12 mouse cellular contexts compared by ENCODE assay signal in genomic region chr6:71260051-71260640, GRCm38 (mm10). TPM values are rescaled to one million over a fixed set of nuclear protein-coding genes. Genes with fewer than 3 reads are reported as not detected.
DNase-seq lines count a peak whose midpoint lies in the region; ATAC-seq and TF ChIP-seq lines count a peak whose summit lies in the region.
"Had no signal": no experiment of that assay in that cellular context is flagged by ENCODE, and none has a peak within 500 bp of the region (broad histone marks: within the 10 kb centered on the region; RNA-seq: fewer than 3 reads in every experiment).

No protein-coding gene starts in this region.

- H3K4me2 ChIP-seq in midbrain, embryonic 14.5 days (ENCODE audit: low read length): no peak overlapping the region
- H3K4me2 ChIP-seq in midbrain, embryonic 16.5 days (ENCODE audit: low read length): no peak overlapping the region
- H3K4me2 ChIP-seq in intestine, embryonic 15.5 days (replicated peaks): no peak overlapping the region
- H3K4me2 ChIP-seq in myocyte (ENCODE audit: low read depth): peak overlapping the region; percentile 84
- H3K4me2 ChIP-seq: lung, embryonic 15.5 days had no signal

- TF ChIP-seq POLR2A in myocyte (IDR thresholded peaks at IDR 0.05; ENCODE audit: insufficient read length, low read depth): no peak

- H3K9me3 ChIP-seq in heart, embryonic 10.5 days: no peaks in the 10 kb centered on the region
- H3K9me3 ChIP-seq in midbrain, embryonic 14.5 days (ENCODE audit: control insufficient read depth, low read length): no peaks in the 10 kb centered on the region
- H3K9me3 ChIP-seq in midbrain, embryonic 16.5 days (replicated peaks; ENCODE audit: control insufficient read depth, low read length, poor library complexity, severe bottlenecking): no peaks in the 10 kb centered on the region
- no peaks in the 10 kb centered on the region for H3K9me3 ChIP-seq in intestine, embryonic 15.5 days
- H3K9me3 ChIP-seq: lung, embryonic 15.5 days had no signal

- intact Hi-C loops in left cerebral cortex, postnatal 10 days (cut with DNase I): loop anchor here (5.0 kb wide), 1 partner anchor 93 kb away; no protein-coding TSS in a partner anchor

- WGBS in heart, embryonic 10.5 days: 17% methylated on average over 6 of the region's 6 CpGs
- 59% methylated on average over 6 of the region's 6 CpGs for WGBS in midbrain, embryonic 14.5 days
- 49% methylated on average over 6 of the region's 6 CpGs for WGBS in midbrain, embryonic 16.5 days
- 40% methylated on average over 6 of the region's 6 CpGs for WGBS in intestine, embryonic 15.5 days

- peak overlapping the region; percentile 64 for H3K4me3 ChIP-seq in heart, embryonic 10.5 days
- no peak overlapping the region for H3K4me3 ChIP-seq in midbrain, embryonic 14.5 days (replicated peaks; ENCODE audit: low read depth, low read length)
- no peak overlapping the region for H3K4me3 ChIP-seq in midbrain, embryonic 16.5 days (ENCODE audit: low read depth, low read length)
- no peak overlapping the region for H3K4me3 ChIP-seq in intestine, embryonic 15.5 days (replicated peaks)
- peak overlapping the region; percentile 29 for H3K4me3 ChIP-seq in myocyte
- H3K4me3 ChIP-seq: lung, embryonic 15.5 days had no signal

- peaks cover 26% of the 10 kb centered on the region for H3K36me3 ChIP-seq in heart, embryonic 10.5 days
- H3K36me3 ChIP-seq in midbrain, embryonic 14.5 days (ENCODE audit: control insufficient read depth, insufficient read depth, low read length): no peaks in the 10 kb centered on the region
- no peaks in the 10 kb centered on the region for H3K36me3 ChIP-seq in midbrain, embryonic 16.5 days (ENCODE audit: control insufficient read depth, insufficient read depth, low read length)
- no peaks in the 10 kb centered on the region for H3K36me3 ChIP-seq in intestine, embryonic 15.5 days
- H3K36me3 ChIP-seq in myocyte (ENCODE audit: control insufficient read depth, insufficient read depth): no peaks in the 10 kb centered on the region
- H3K36me3 ChIP-seq: lung, embryonic 15.5 days had no signal

- peak overlapping the region; percentile 90 for H3K27ac ChIP-seq in heart, embryonic 10.5 days
- H3K27ac ChIP-seq in midbrain, embryonic 14.5 days (replicated peaks; ENCODE audit: low read depth, low read length): no peak overlapping the region
- H3K27ac ChIP-seq in midbrain, embryonic 16.5 days (ENCODE audit: low read length): no peak overlapping the region
- no peak overlapping the region for H3K27ac ChIP-seq in intestine, embryonic 15.5 days
- H3K27ac ChIP-seq: lung, embryonic 15.5 days had no signal

- peaks cover 40% of the 10 kb centered on the region for H3K4me1 ChIP-seq in heart, embryonic 10.5 days
- no peaks in the 10 kb centered on the region for H3K4me1 ChIP-seq in midbrain, embryonic 14.5 days (ENCODE audit: control insufficient read depth, insufficient read depth, low read length)
- H3K4me1 ChIP-seq in midbrain, embryonic 16.5 days (ENCODE audit: control insufficient read depth, insufficient read depth, low read length): no peaks in the 10 kb centered on the region
- no peaks in the 10 kb centered on the region for H3K4me1 ChIP-seq in intestine, embryonic 15.5 days (replicated peaks)
- H3K4me1 ChIP-seq: lung, embryonic 15.5 days had no signal

- H3K79me2 ChIP-seq in myocyte (ENCODE audit: control insufficient read depth, insufficient read depth): peaks cover 20% of the 10 kb centered on the region

- H3K27me3 ChIP-seq in heart, embryonic 10.5 days (ENCODE audit: insufficient read depth, poor library complexity, severe bottlenecking): no peaks in the 10 kb centered on the region
- no peaks in the 10 kb centered on the region for H3K27me3 ChIP-seq in midbrain, embryonic 14.5 days (ENCODE audit: control insufficient read depth, insufficient read depth, low read length)
- H3K27me3 ChIP-seq in midbrain, embryonic 16.5 days (ENCODE audit: control insufficient read depth, insufficient read depth, low read depth, low read length): no peaks in the 10 kb centered on the region
- H3K27me3 ChIP-seq in intestine, embryonic 15.5 days (replicated peaks): no peaks in the 10 kb centered on the region
- H3K27me3 ChIP-seq in myocyte (ENCODE audit: control insufficient read depth, insufficient read depth, insufficient read length): no peaks in the 10 kb centered on the region
- H3K27me3 ChIP-seq: lung, embryonic 15.5 days had no signal

- no peak overlapping the region for H3K9ac ChIP-seq in midbrain, embryonic 14.5 days (replicated peaks; ENCODE audit: low read length)
- H3K9ac ChIP-seq in midbrain, embryonic 16.5 days (ENCODE audit: low read depth, low read length): no peak overlapping the region
- no peak overlapping the region for H3K9ac ChIP-seq in intestine, embryonic 15.5 days
- H3K9ac ChIP-seq: lung, embryonic 15.5 days had no signal

- no peak for ATAC-seq in midbrain, embryonic 14.5 days (ENCODE audit: low FRiP score, low TSS enrichment)
- ATAC-seq in midbrain, embryonic 16.5 days: no peak
- ATAC-seq in intestine, embryonic 15.5 days: peak; percentile 59; the same call in 1 of the 2 replicates

- H3ac ChIP-seq in myocyte (ENCODE audit: control insufficient read depth, insufficient read length): no peak overlapping the region

- DNase-seq in heart, embryonic 10.5 days (ENCODE audit: low spot score): peak; percentile 79
- DNase-seq in heart, adult 8-10 months (ENCODE audit: low spot score): no peak
- peak; percentile 1 for DNase-seq in midbrain, embryonic 14.5 days
- no peak for DNase-seq in left cerebral cortex, adult 8-10 months (ENCODE audit: low spot score in 2 of 2)
- no peak for DNase-seq in left cerebral cortex, postnatal 10 days (ENCODE audit: extremely low spot score in 1 of 2, low spot score in 2 of 2)
- DNase-seq: cerebellum, adult 11 months; kidney, adult 18-20 months; right cerebral cortex, postnatal 14 days had no signal

TF ChIP-seq in myocyte, 11 proteins besides CTCF, POLR2A, EP300 and RAD21:
- TF ChIP-seq SRF (IDR thresholded peaks at IDR 0.05; ENCODE audit: control insufficient read depth, insufficient read length, low read depth) (no peak), MYOD1 (IDR thresholded peaks at IDR 0.05; ENCODE audit: control insufficient read depth in 1 of 3, insufficient read length in 2 of 3, low read depth in 2 of 3) (peak in 1 of 3 experiments; percentile 40), POLR2AphosphoS2 (IDR thresholded peaks at IDR 0.05; ENCODE audit: insufficient read length, low read depth) (no peak), MYOG (IDR thresholded peaks at IDR 0.05; ENCODE audit: control insufficient read depth in 1 of 3, insufficient read depth in 1 of 3, insufficient read length in 2 of 3, low read depth in 2 of 3) (peak in 1 of 3 experiments; percentile 62), CEBPB (IDR thresholded peaks at IDR 0.05; ENCODE audit: insufficient read depth, poor library complexity, severe bottlenecking) (no peak)

RNA-seq across cellular contexts. Expression of gene Krcc1, which starts 11.3 kb away (rescaled TPM):
- polyA plus RNA-seq in heart, embryonic 10.5 days (2016; fragmentation: Nextera tagmentation; extraction: Ambion mirVana): 53.5 and 55.5 TPM in 2 replicates
- total RNA-seq in heart, adult 8-10 months (2022): 10 to 100 TPM; 49.5 to 61.3 (median 54.1) TPM
- polyA plus RNA-seq in midbrain, embryonic 14.5 days (2014; fragmentation: Nextera tagmentation; extraction: Ambion mirVana): 17.0 and 19.0 TPM in 2 replicates
- 15.0 and 17.0 TPM in 2 replicates for polyA plus RNA-seq in midbrain, embryonic 16.5 days (2015; fragmentation: Nextera tagmentation; extraction: Ambion mirVana)
- 62.2 and 72.5 TPM in 2 replicates for polyA plus RNA-seq in intestine, embryonic 15.5 days (2015; fragmentation: Nextera tagmentation; extraction: Ambion mirVana)
- polyA plus RNA-seq in myocyte (2012; fragmentation: generic; extraction: Trizol): 18.6 TPM
- 10 to 100 TPM; 17.5 to 20.5 (median 19.2) TPM for total RNA-seq in left cerebral cortex, adult 8-10 months (2022)
- 10 to 100 TPM; 12.3 to 13.5 TPM for total RNA-seq in left cerebral cortex, postnatal 10 days (2021)

Comparison
In these comparisons a context has a peak if more than half of its experiments do, and no peak if none do; other contexts are left out.
1. DNase-seq: peak in heart, embryonic 10.5 days (single experiment) and midbrain, embryonic 14.5 days (single experiment); none in heart, adult 8-10 months (single experiment), left cerebral cortex, adult 8-10 months (0 of 2) and left cerebral cortex, postnatal 10 days (0 of 2).
2. H3K4me3 ChIP-seq: peak in heart, embryonic 10.5 days (single experiment) and myocyte (single experiment); none in midbrain, embryonic 14.5 days (single experiment), midbrain, embryonic 16.5 days (single experiment) and intestine, embryonic 15.5 days (single experiment).